Mouse (Mus musculus): ENCODE measurements around the gene Slc39a1. TPM values are rescaled to one million over a fixed set of nuclear protein-coding genes. Genes with fewer than 3 reads are reported as not detected.

The Slc39a1 gene
- total and polyA plus RNA-seq, 3 experiments, result 57.3 to 75.5 (median 67.6) TPM

DNA sequence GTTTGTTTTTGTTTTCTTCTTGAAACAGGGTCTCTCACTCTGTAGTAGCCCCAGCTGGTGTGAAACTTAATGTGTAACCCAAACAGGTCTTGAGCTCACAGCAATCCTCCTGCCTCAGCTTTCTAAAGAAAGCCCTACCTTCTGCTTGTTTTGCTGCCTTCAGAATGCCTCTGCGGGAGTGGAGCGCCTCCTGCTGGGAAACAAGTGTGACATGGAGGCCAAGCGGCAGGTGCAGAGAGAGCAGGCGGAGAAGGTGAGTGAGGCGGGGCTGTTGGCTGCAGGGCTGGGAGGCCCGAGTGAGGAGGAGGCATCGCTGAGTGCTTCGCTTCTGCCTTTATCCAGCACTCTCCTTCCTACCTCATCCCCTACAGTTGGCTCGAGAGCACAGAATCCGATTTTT, 23.6 kb upstream of the Slc39a1 start:
- DNase-seq, result no peak
- Histone ChIP-seq H3K27ac (no peak overlapping the region), H3K9ac (ENCODE audit: low read depth, low read length) (no peak overlapping the region), H3K79me2 (replicated peaks; ENCODE audit: control insufficient read depth, insufficient read depth, low read length) (no peaks in the 10 kb centered on the region), H3K27me3 (ENCODE audit: control insufficient read depth, insufficient read depth, low read length) (no peaks in the 10 kb centered on the region), H3K36me3 (ENCODE audit: control insufficient read depth, insufficient read depth, low read length) (no peaks in the 10 kb centered on the region), H3K4me3 (no peak overlapping the region), H3K4me1 (ENCODE audit: control insufficient read depth, insufficient read depth, low read length) (peaks cover 3% of the 10 kb centered on the region)
- intact Hi-C loops (cut with DNase I), result loop anchor here (5.0 kb wide), 1 partner anchor 243 kb away; the partner anchor contains the start of gene Npr1
- TF ChIP-seq CTCF (IDR thresholded peaks at IDR 0.05) (no peak), POLR2A (IDR thresholded peaks at IDR 0.05; ENCODE audit: insufficient read depth, low read depth, low read length) (no peak), EP300 (IDR thresholded peaks at IDR 0.05; ENCODE audit: insufficient read depth, low read depth, low read length) (no peak)
- WGBS, result 80% methylated on average over 10 of the region's 10 CpGs

DNA sequence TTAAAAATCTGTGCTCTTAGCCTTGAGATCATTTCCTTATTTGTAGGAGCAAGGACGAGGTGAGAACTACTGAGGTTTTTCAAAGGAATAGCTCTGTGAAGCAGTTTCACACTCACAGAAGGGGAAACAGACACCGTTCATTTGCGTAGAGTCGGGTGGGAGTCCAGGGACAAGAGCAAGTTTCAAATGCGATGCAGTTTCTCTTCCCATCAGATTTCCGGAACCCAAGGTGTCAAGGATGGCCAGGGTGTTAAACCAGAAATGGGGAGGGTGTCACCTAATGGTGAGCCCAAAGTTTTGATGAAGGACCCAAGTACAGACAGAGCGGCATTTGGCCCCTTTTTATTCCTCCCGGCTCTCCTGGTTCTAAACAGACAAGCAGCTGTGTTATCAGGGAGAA, 16.9 kb upstream of the Slc39a1 start:
- Histone ChIP-seq H3K27me3 (ENCODE audit: control insufficient read depth, insufficient read depth, low read length) (no peaks in the 10 kb centered on the region), H3K4me1 (ENCODE audit: control insufficient read depth, insufficient read depth, low read length) (peaks cover 1% of the 10 kb centered on the region; the same call in 1 of the 2 replicates), H3K27ac (peak overlapping the region; percentile 90), H3K79me2 (replicated peaks; ENCODE audit: control insufficient read depth, insufficient read depth, low read length) (no peaks in the 10 kb centered on the region), H3K4me3 (peak overlapping the region; percentile 73), H3K36me3 (ENCODE audit: control insufficient read depth, insufficient read depth, low read length) (no peaks in the 10 kb centered on the region), H3K9ac (ENCODE audit: low read depth, low read length) (peak overlapping the region; percentile 35)
- intact Hi-C loops (cut with DNase I), result loop anchor here (2.0 kb wide), 1 partner anchor 24 kb away; the partner anchor contains the start of gene Crtc2
- DNase-seq, result no peak
- TF ChIP-seq CTCF (IDR thresholded peaks at IDR 0.05) (no peak), POLR2A (IDR thresholded peaks at IDR 0.05; ENCODE audit: insufficient read depth, low read depth, low read length) (no peak), EP300 (IDR thresholded peaks at IDR 0.05; ENCODE audit: insufficient read depth, low read depth, low read length) (no peak)
- 10% methylated on average over 8 of the region's 8 CpGs for WGBS

DNA sequence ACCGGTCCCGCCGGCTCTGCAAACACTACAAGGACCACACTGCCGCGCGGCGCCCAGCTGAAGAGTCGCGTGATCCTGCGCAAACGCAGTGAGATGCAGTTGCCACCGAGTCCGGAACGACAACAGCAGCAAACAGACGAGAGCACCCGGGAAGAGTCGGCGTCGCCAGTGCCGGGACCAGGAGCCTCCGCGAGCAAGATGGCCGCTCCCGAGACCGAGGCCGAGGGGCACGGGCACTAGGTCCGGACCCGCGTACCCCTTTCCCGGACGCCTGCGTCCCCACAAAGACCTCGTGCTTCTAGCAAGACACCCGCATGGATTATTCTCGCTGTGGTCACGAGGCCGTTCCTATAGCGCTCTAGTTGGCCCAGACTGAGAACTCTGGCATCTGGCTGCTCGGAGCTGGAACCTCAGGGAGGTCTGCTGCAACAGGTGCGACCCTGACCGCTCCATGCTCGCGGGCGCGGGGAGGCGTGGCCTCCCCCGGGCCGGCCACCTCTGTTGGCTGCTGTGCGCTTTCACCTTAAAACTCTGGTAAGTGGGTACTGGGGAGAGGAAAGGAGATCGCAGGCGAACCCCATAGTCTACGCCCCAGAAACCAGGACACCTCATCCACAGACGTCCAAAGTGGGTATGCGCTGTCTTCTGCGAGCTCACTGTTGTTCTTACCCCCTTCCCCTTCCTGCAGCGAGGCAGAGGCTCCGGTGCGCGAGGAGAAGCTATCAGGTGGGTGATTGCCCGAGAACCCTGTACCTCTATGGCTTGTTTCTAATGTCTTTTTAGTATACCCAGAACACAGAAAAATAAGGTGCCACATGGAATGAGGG, 16.3 kb upstream of the Slc39a1 start, which contains the start of gene Jtb:
Gene Jtb (plus strand): TSS at position 91 of the 827 bp plus-strand sequence.
- H3K9ac ChIP-seq (ENCODE audit: low read depth, low read length), result peak within 1 kb of the TSS; percentile 82
- under 1% methylated on average over 61 of the region's 61 CpGs for WGBS
- peak within 1 kb of the TSS; percentile 73 for H3K4me3 ChIP-seq
- H3K27ac ChIP-seq, result peak within 1 kb of the TSS; percentile 90
- peaks cover 1% of the 10 kb centered on the region; the same call in 1 of the 2 replicates for H3K4me1 ChIP-seq (ENCODE audit: control insufficient read depth, insufficient read depth, low read length)
- H3K36me3 ChIP-seq (ENCODE audit: control insufficient read depth, insufficient read depth, low read length), result no peaks in the 10 kb centered on the region
- H3K79me2 ChIP-seq (replicated peaks; ENCODE audit: control insufficient read depth, insufficient read depth, low read length), result no peaks in the 10 kb centered on the region
- intact Hi-C loops (cut with DNase I), result loop anchor here (2.0 kb wide), 1 partner anchor 23 kb away; the partner anchor contains the start of gene Crtc2
- H3K27me3 ChIP-seq (ENCODE audit: control insufficient read depth, insufficient read depth, low read length), result no peaks in the 10 kb centered on the region
- DNase-seq, result peak; percentile 90 to 95
- TF ChIP-seq CTCF (IDR thresholded peaks at IDR 0.05) (0 out of 2 replicates have a peak, but pooled peaks have one; percentile 16), POLR2A (IDR thresholded peaks at IDR 0.05; ENCODE audit: insufficient read depth, low read depth, low read length) (peak; percentile 91), EP300 (IDR thresholded peaks at IDR 0.05; ENCODE audit: insufficient read depth, low read depth, low read length) (peak; percentile 79)

DNA sequence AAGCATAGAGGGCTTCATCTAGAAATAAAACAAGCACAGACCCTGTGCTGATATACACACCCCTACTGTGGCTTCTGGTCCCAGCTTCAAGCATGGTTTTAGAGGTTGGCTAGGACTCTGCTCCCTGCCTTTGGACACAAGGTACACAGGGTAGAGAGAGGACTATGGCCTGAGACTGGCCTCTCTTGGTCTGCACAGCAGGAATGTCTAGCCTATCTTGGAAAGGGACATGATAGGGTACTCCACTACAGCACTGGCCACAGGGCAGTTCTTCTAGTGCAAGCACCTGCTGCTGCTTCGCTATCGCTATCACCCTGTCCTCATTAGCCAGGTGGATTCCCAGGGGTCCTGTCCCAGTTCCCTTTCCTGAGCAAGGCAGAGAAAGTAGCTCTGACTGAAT, 6.7 kb upstream of the Slc39a1 start:
- Histone ChIP-seq H3K36me3 (ENCODE audit: control insufficient read depth, insufficient read depth, low read length) (no peaks in the 10 kb centered on the region), H3K79me2 (replicated peaks; ENCODE audit: control insufficient read depth, insufficient read depth, low read length) (no peaks in the 10 kb centered on the region), H3K4me1 (ENCODE audit: control insufficient read depth, insufficient read depth, low read length) (peaks cover 1% of the 10 kb centered on the region; the same call in 1 of the 2 replicates), H3K27me3 (ENCODE audit: control insufficient read depth, insufficient read depth, low read length) (no peaks in the 10 kb centered on the region), H3K27ac (no peak overlapping the region), H3K4me3 (no peak overlapping the region), H3K9ac (ENCODE audit: low read depth, low read length) (no peak overlapping the region)
- DNase-seq, result no peak
- WGBS, result 87% methylated on average over 2 of the region's 2 CpGs
- TF ChIP-seq CTCF (IDR thresholded peaks at IDR 0.05) (no peak), EP300 (IDR thresholded peaks at IDR 0.05; ENCODE audit: insufficient read depth, low read depth, low read length) (no peak), POLR2A (IDR thresholded peaks at IDR 0.05; ENCODE audit: insufficient read depth, low read depth, low read length) (no peak)
- intact Hi-C loops (cut with DNase I), result no loop called here

DNA sequence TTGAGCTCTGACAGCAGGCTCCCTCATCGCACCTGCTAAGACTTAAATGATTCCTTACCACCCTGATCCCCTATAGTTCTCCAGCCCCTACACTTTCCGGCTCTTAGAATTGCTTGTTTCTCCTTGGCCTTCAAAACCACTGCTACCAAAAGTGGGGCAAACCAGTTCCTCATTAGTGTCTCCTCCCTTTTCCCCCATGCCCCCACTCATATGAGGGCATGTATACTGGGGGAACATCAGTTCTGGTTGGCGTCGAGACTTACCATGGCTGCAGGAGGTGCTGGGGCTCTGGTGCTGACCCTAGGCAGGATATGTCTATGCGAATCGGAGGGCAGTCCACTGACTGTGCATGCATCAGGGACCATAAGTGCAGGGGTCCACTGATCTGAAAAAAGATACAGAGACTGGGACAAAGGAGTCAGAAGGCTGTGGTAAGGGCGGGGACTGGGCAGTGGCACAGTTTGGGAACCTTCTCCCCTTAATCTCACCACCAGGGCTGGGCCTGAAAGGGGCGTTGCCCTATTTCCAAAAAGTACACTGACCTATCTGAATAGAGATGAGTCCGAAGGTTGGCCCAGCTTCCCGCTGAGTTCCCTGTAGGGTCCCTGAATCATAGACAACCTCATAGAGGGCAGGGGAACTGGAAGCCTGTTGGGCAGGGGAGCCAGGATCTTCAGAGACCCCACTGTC, 6.2 kb upstream of the Slc39a1 start:
- Histone ChIP-seq H3K27me3 (ENCODE audit: control insufficient read depth, insufficient read depth, low read length) (no peaks in the 10 kb centered on the region), H3K36me3 (ENCODE audit: control insufficient read depth, insufficient read depth, low read length) (no peaks in the 10 kb centered on the region), H3K4me1 (ENCODE audit: control insufficient read depth, insufficient read depth, low read length) (peaks cover 1% of the 10 kb centered on the region; the same call in 1 of the 2 replicates), H3K9ac (ENCODE audit: low read depth, low read length) (no peak overlapping the region), H3K4me3 (no peak overlapping the region), H3K27ac (no peak overlapping the region), H3K79me2 (replicated peaks; ENCODE audit: control insufficient read depth, insufficient read depth, low read length) (no peaks in the 10 kb centered on the region)
- TF ChIP-seq POLR2A (IDR thresholded peaks at IDR 0.05; ENCODE audit: insufficient read depth, low read depth, low read length), result no peak
- TF ChIP-seq EP300 (IDR thresholded peaks at IDR 0.05; ENCODE audit: insufficient read depth, low read depth, low read length), result no peak
- TF ChIP-seq CTCF (IDR thresholded peaks at IDR 0.05), result no peak
- DNase-seq, result no peak
- 87% methylated on average over 10 of the region's 10 CpGs for WGBS
- intact Hi-C loops (cut with DNase I), result no loop called here
